Mouse (Mus musculus) urinary bladder, postnatal 10 days (tissue): ENCODE results near the gene Plekhg6.

ENCODE experiments used
- DNase-seq: peaks from one replicate; pipeline ENCODE4 v3.0.0; 2022; ENCODE audit warnings: low spot score

The Plekhg6 gene

GRCm38 (mm10) chr6:125380372-125381360 is at the start of gene Plekhg6:
TSS of gene Plekhg6 (minus strand) at chr6:125380793.
- no peak for DNase-seq

- DNase-seq: no peak
These were observed 49.1 kb upstream of the Plekhg6 start for GRCm38 (mm10) chr6:125429741-125430140.

GRCm38 (mm10) chr6:125426383-125427360 is 46.1 kb upstream of the Plekhg6 start:
- DNase-seq: peak; percentile 60

GRCm38 (mm10) chr6:125425205-125426090 is 44.9 kb upstream of the Plekhg6 start:
- DNase-seq: no peak

- DNase-seq: no peak
These were observed 43.6 kb upstream of the Plekhg6 start for GRCm38 (mm10) chr6:125424156-125424555.

- no peak for DNase-seq
These were observed 42.9 kb upstream of the Plekhg6 start for GRCm38 (mm10) chr6:125423507-125423906.

- no peak for DNase-seq
These were observed 42.5 kb upstream of the Plekhg6 start for GRCm38 (mm10) chr6:125423099-125423498.

GRCm38 (mm10) chr6:125422051-125422822 is 41.6 kb upstream of the Plekhg6 start:
- peak; percentile 41 for DNase-seq

- DNase-seq: no peak
These were observed 40.0 kb upstream of the Plekhg6 start for GRCm38 (mm10) chr6:125420458-125421063.

GRCm38 (mm10) chr6:125418744-125419143 is 38.2 kb upstream of the Plekhg6 start:
- DNase-seq: peak; percentile 41

- no peak for DNase-seq
These were observed 32.7 kb upstream of the Plekhg6 start for GRCm38 (mm10) chr6:125413326-125413725.

GRCm38 (mm10) chr6:125411661-125412060 is 31.1 kb upstream of the Plekhg6 start:
- DNase-seq: no peak

GRCm38 (mm10) chr6:125410995-125411547 is 30.5 kb upstream of the Plekhg6 start:
- DNase-seq: no peak

GRCm38 (mm10) chr6:125410551-125410950 is 30.0 kb upstream of the Plekhg6 start:
- no peak for DNase-seq

- DNase-seq: no peak
These were observed 27.1 kb upstream of the Plekhg6 start for GRCm38 (mm10) chr6:125407657-125408056.

- no peak for DNase-seq
These were observed 26.6 kb upstream of the Plekhg6 start for GRCm38 (mm10) chr6:125407224-125407623.

- DNase-seq: no peak
These were observed 25.1 kb upstream of the Plekhg6 start for GRCm38 (mm10) chr6:125405461-125406382.

- DNase-seq: no peak
These were observed 9.3 kb upstream of the Plekhg6 start for GRCm38 (mm10) chr6:125389853-125390252.

- DNase-seq: no peak
These were observed 5.5 kb upstream of the Plekhg6 start for GRCm38 (mm10) chr6:125386080-125386479.
